Mouse (Mus musculus): ENCODE measurements around the gene Trappc11. TPM values are rescaled to one million over a fixed set of nuclear protein-coding genes. Genes with fewer than 3 reads are reported as not detected.

Trappc11 gene
- 39.6 and 45.0 TPM in 2 replicates for polyA plus RNA-seq (2014; fragmentation: Nextera tagmentation; extraction: Ambion mirVana)

GRCm38 (mm10) chr8:47533344-47534125 is at the start of gene Trappc11, which contains the start of gene Rwdd4a:
Gene Trappc11 (minus strand): TSS chr8:47533470.
Gene Rwdd4a (plus strand): TSS chr8:47533664.
- Histone ChIP-seq H3K9me3 (replicated peaks; ENCODE audit: control insufficient read depth, low read length) (no peaks in the 10 kb centered on the region), H3K27me3 (replicated peaks; ENCODE audit: control insufficient read depth, insufficient read depth, low read length) (no peaks in the 10 kb centered on the region), H3K27ac (ENCODE audit: low read depth, low read length) (peak within 1 kb of the TSS; percentile 82), H3K4me1 (ENCODE audit: control insufficient read depth, insufficient read depth, low read length) (peaks cover 16% of the 10 kb centered on the region), H3K4me2 (ENCODE audit: low read length) (peak within 1 kb of the TSS; percentile 93), H3K4me3 (ENCODE audit: low read depth, low read length) (peak within 1 kb of the TSS; percentile 80), H3K36me3 (ENCODE audit: control insufficient read depth, insufficient read depth, low read length) (peaks cover 21% of the 10 kb centered on the region), H3K9ac (ENCODE audit: low read length) (peak within 1 kb of the TSS; percentile 84)
- peak; percentile 100 for ATAC-seq
- DNase-seq (ENCODE audit: low spot score) = peak; percentile 99
- under 1% methylated on average over 65 of the region's 65 CpGs for WGBS

GRCm38 (mm10) chr8:47581454-47581853 is 48.2 kb upstream of the Trappc11 start:
- Histone ChIP-seq H3K4me3 (ENCODE audit: low read depth, low read length) (no peak overlapping the region), H3K4me2 (ENCODE audit: low read length) (no peak overlapping the region), H3K27me3 (replicated peaks; ENCODE audit: control insufficient read depth, insufficient read depth, low read length) (no peaks in the 10 kb centered on the region), H3K9me3 (replicated peaks; ENCODE audit: control insufficient read depth, low read length) (no peaks in the 10 kb centered on the region), H3K4me1 (ENCODE audit: control insufficient read depth, insufficient read depth, low read length) (no peaks in the 10 kb centered on the region), H3K9ac (ENCODE audit: low read length) (no peak overlapping the region), H3K36me3 (ENCODE audit: control insufficient read depth, insufficient read depth, low read length) (no peaks in the 10 kb centered on the region), H3K27ac (ENCODE audit: low read depth, low read length) (no peak overlapping the region)
- 79% methylated on average over 7 of the region's 7 CpGs for WGBS
- ATAC-seq = no peak
- peak; percentile 29 for DNase-seq (ENCODE audit: low spot score)

- Histone ChIP-seq H3K36me3 (ENCODE audit: control insufficient read depth, insufficient read depth, low read length) (no peaks in the 10 kb centered on the region), H3K9ac (ENCODE audit: low read length) (no peak overlapping the region), H3K4me2 (ENCODE audit: low read length) (no peak overlapping the region), H3K4me3 (ENCODE audit: low read depth, low read length) (no peak overlapping the region), H3K27me3 (replicated peaks; ENCODE audit: control insufficient read depth, insufficient read depth, low read length) (no peaks in the 10 kb centered on the region), H3K4me1 (ENCODE audit: control insufficient read depth, insufficient read depth, low read length) (no peaks in the 10 kb centered on the region), H3K27ac (ENCODE audit: low read depth, low read length) (no peak overlapping the region), H3K9me3 (replicated peaks; ENCODE audit: control insufficient read depth, low read length) (no peaks in the 10 kb centered on the region)
- ATAC-seq (no peak), DNase-seq (ENCODE audit: low spot score) (no peak)
- WGBS = 86% methylated on average over 7 of the region's 7 CpGs
Measured at GRCm38 (mm10) chr8:47573482-47573881, 40.2 kb upstream of the Trappc11 start.

GRCm38 (mm10) chr8:47570161-47570560 is 36.9 kb upstream of the Trappc11 start:
- 90% methylated on average over 6 of the region's 6 CpGs for WGBS
- Histone ChIP-seq H3K4me1 (ENCODE audit: control insufficient read depth, insufficient read depth, low read length) (no peaks in the 10 kb centered on the region), H3K27ac (ENCODE audit: low read depth, low read length) (no peak overlapping the region), H3K4me2 (ENCODE audit: low read length) (no peak overlapping the region), H3K27me3 (replicated peaks; ENCODE audit: control insufficient read depth, insufficient read depth, low read length) (no peaks in the 10 kb centered on the region), H3K36me3 (ENCODE audit: control insufficient read depth, insufficient read depth, low read length) (no peaks in the 10 kb centered on the region), H3K9me3 (replicated peaks; ENCODE audit: control insufficient read depth, low read length) (no peaks in the 10 kb centered on the region), H3K4me3 (ENCODE audit: low read depth, low read length) (no peak overlapping the region), H3K9ac (ENCODE audit: low read length) (no peak overlapping the region)
- DNase-seq (ENCODE audit: low spot score) (no peak), ATAC-seq (no peak)

GRCm38 (mm10) chr8:47568098-47568497 is 34.8 kb upstream of the Trappc11 start:
- DNase-seq (ENCODE audit: low spot score) = no peak
- no peaks in the 10 kb centered on the region for H3K27me3 ChIP-seq (replicated peaks; ENCODE audit: control insufficient read depth, insufficient read depth, low read length)
- 93% methylated on average over 5 of the region's 5 CpGs for WGBS

GRCm38 (mm10) chr8:47566551-47566950 is 33.3 kb upstream of the Trappc11 start:
- Histone ChIP-seq H3K9me3 (replicated peaks; ENCODE audit: control insufficient read depth, low read length) (no peaks in the 10 kb centered on the region), H3K4me1 (ENCODE audit: control insufficient read depth, insufficient read depth, low read length) (no peaks in the 10 kb centered on the region), H3K27ac (ENCODE audit: low read depth, low read length) (no peak overlapping the region), H3K27me3 (replicated peaks; ENCODE audit: control insufficient read depth, insufficient read depth, low read length) (no peaks in the 10 kb centered on the region), H3K4me2 (ENCODE audit: low read length) (no peak overlapping the region), H3K9ac (ENCODE audit: low read length) (no peak overlapping the region), H3K36me3 (ENCODE audit: control insufficient read depth, insufficient read depth, low read length) (no peaks in the 10 kb centered on the region), H3K4me3 (ENCODE audit: low read depth, low read length) (no peak overlapping the region)
- WGBS = 73% methylated on average over 6 of the region's 6 CpGs
- ATAC-seq (no peak), DNase-seq (ENCODE audit: low spot score) (no peak)

More at GRCm38 (mm10) chr8:47568098-47568497, 34.8 kb upstream of the Trappc11 start:
- Histone ChIP-seq H3K27ac (ENCODE audit: low read depth, low read length) (no peak overlapping the region), H3K9me3 (replicated peaks; ENCODE audit: control insufficient read depth, low read length) (no peaks in the 10 kb centered on the region), H3K4me1 (ENCODE audit: control insufficient read depth, insufficient read depth, low read length) (no peaks in the 10 kb centered on the region), H3K9ac (ENCODE audit: low read length) (no peak overlapping the region), H3K4me2 (ENCODE audit: low read length) (no peak overlapping the region), H3K4me3 (ENCODE audit: low read depth, low read length) (no peak overlapping the region), H3K36me3 (ENCODE audit: control insufficient read depth, insufficient read depth, low read length) (no peaks in the 10 kb centered on the region)
- ATAC-seq = no peak

GRCm38 (mm10) chr8:47560801-47561200 is 27.5 kb upstream of the Trappc11 start:
- Histone ChIP-seq H3K27ac (ENCODE audit: low read depth, low read length) (no peak overlapping the region), H3K9me3 (replicated peaks; ENCODE audit: control insufficient read depth, low read length) (no peaks in the 10 kb centered on the region), H3K36me3 (ENCODE audit: control insufficient read depth, insufficient read depth, low read length) (no peaks in the 10 kb centered on the region), H3K27me3 (replicated peaks; ENCODE audit: control insufficient read depth, insufficient read depth, low read length) (no peaks in the 10 kb centered on the region), H3K4me3 (ENCODE audit: low read depth, low read length) (no peak overlapping the region), H3K4me2 (ENCODE audit: low read length) (no peak overlapping the region), H3K9ac (ENCODE audit: low read length) (no peak overlapping the region), H3K4me1 (ENCODE audit: control insufficient read depth, insufficient read depth, low read length) (no peaks in the 10 kb centered on the region)
- DNase-seq (ENCODE audit: low spot score) = no peak
- WGBS = 90% methylated on average over 7 of the region's 7 CpGs
- ATAC-seq = no peak

- H3K27me3 ChIP-seq (replicated peaks; ENCODE audit: control insufficient read depth, insufficient read depth, low read length) = no peaks in the 10 kb centered on the region
- H3K9ac ChIP-seq (ENCODE audit: low read length) = no peak overlapping the region
- H3K4me2 ChIP-seq (ENCODE audit: low read length) = no peak overlapping the region
- DNase-seq (ENCODE audit: low spot score) = no peak
- no peak overlapping the region for H3K4me3 ChIP-seq (ENCODE audit: low read depth, low read length)
- 67% methylated on average over 7 of the region's 7 CpGs for WGBS
- no peak overlapping the region for H3K27ac ChIP-seq (ENCODE audit: low read depth, low read length)
- no peaks in the 10 kb centered on the region for H3K4me1 ChIP-seq (ENCODE audit: control insufficient read depth, insufficient read depth, low read length)
- no peaks in the 10 kb centered on the region for H3K9me3 ChIP-seq (replicated peaks; ENCODE audit: control insufficient read depth, low read length)
- H3K36me3 ChIP-seq (ENCODE audit: control insufficient read depth, insufficient read depth, low read length) = 0 out of 2 replicates have a peak, but pooled peaks cover 3% of the 10 kb centered on the region
- no peak for ATAC-seq
Measured at GRCm38 (mm10) chr8:47558274-47558673, 25.0 kb upstream of the Trappc11 start.

- WGBS = 91% methylated on average over 7 of the region's 7 CpGs
- no peak overlapping the region for H3K4me3 ChIP-seq (ENCODE audit: low read depth, low read length)
- ATAC-seq = no peak
- no peaks in the 10 kb centered on the region for H3K9me3 ChIP-seq (replicated peaks; ENCODE audit: control insufficient read depth, low read length)
- no peak for DNase-seq (ENCODE audit: low spot score)
- H3K27me3 ChIP-seq (replicated peaks; ENCODE audit: control insufficient read depth, insufficient read depth, low read length) = no peaks in the 10 kb centered on the region
- peaks cover 8% of the 10 kb centered on the region for H3K36me3 ChIP-seq (ENCODE audit: control insufficient read depth, insufficient read depth, low read length)
- H3K4me2 ChIP-seq (ENCODE audit: low read length) = no peak overlapping the region
- no peaks in the 10 kb centered on the region for H3K4me1 ChIP-seq (ENCODE audit: control insufficient read depth, insufficient read depth, low read length)
- no peak overlapping the region for H3K27ac ChIP-seq (ENCODE audit: low read depth, low read length)
- H3K9ac ChIP-seq (ENCODE audit: low read length) = no peak overlapping the region
Measured at GRCm38 (mm10) chr8:47556446-47556845, 23.2 kb upstream of the Trappc11 start.
